Comparison of ENCODE assay signal across 8 mouse cellular contexts in the genomic region with DNA sequence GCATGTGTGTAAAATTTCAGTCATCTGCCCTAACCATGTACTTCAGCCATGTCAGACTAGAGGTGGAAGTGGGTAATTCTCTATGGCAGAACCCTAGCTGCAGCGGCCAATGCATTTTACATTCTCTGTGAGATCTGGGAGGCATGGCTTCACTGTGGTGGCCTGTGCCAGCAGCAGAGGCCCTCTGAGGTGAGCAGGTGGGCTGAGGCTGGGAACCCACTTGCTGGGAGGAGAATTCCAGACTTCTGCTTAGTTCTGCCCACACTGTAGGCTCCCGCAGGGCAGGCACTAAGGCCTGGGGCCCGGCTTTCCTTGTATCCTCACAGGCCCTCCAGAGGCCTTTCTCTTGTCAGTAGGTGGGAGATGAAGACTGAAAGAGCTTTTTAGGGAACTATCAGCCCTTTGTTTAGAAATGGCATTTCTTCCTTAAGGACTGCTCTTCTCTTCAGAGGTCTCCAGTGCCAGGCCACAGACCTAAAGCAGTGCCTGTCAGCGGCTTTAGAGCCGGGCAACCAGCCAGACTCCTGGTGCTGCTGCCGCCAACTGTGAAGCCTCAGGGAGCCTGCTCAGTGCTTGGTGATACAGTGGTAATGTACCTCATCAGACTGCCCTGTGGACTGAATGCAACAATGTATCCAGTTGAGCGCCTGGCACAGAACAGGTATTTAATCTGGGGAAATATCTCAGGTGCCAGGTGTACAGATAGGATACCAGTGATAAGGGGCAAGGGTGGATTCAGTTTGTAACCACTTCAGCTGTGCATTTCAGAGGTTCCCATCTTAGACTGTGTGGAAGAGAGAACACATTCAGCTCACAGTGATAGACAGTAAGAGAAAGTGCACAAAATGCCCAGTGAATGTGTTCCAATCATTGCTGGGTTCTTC.
A peak's percentile ranks its signal among the peaks of the same experiment; 100 is the strongest.
DNase-seq lines count a peak whose midpoint lies in the region; ATAC-seq and TF ChIP-seq lines count a peak whose summit lies in the region.

No protein-coding gene starts in this region.

- no peak overlapping the region for H3K9ac ChIP-seq in intestine, embryonic 14.5 days (ENCODE audit: low read length)
- H3K9ac ChIP-seq in intestine, postnatal 0 days (ENCODE audit: low read depth, low read length): no peak overlapping the region
- no peak overlapping the region for H3K9ac ChIP-seq in heart, embryonic 15.5 days
- no peak overlapping the region for H3K9ac ChIP-seq in limb, embryonic 13.5 days

- no peak overlapping the region for H3K4me3 ChIP-seq in intestine, embryonic 14.5 days (ENCODE audit: low read depth, low read length)
- no peak overlapping the region for H3K4me3 ChIP-seq in intestine, postnatal 0 days (ENCODE audit: low read depth, low read length)
- no peak overlapping the region for H3K4me3 ChIP-seq in heart, embryonic 15.5 days
- H3K4me3 ChIP-seq in limb, embryonic 13.5 days: no peak overlapping the region

- no peak overlapping the region for H3K4me2 ChIP-seq in intestine, embryonic 14.5 days (ENCODE audit: low read length)
- no peak overlapping the region for H3K4me2 ChIP-seq in intestine, postnatal 0 days (replicated peaks; ENCODE audit: low read depth)
- H3K4me2 ChIP-seq in heart, embryonic 15.5 days: no peak overlapping the region
- H3K4me2 ChIP-seq in limb, embryonic 13.5 days (replicated peaks): no peak overlapping the region

- peak; percentile 64 for DNase-seq in intestine, embryonic 14.5 days (ENCODE audit: low spot score)
- peak; percentile 92 for DNase-seq in adipocyte (ENCODE audit: low spot score)
- peak; percentile 92 for DNase-seq in fibroblast of lung, adult 2 months (ENCODE audit: low read depth)
- DNase-seq in ovary, postnatal 36 days (ENCODE audit: low spot score): peak; percentile 50
- DNase-seq in thymus, adult 18-20 months: no peak

- no peak for ATAC-seq in intestine, embryonic 14.5 days (replicated peaks; ENCODE audit: low FRiP score, low TSS enrichment, low read depth)
- ATAC-seq in intestine, postnatal 0 days: no peak; the same call in 1 of the 2 replicates
- peak; percentile 89 for ATAC-seq in heart, embryonic 15.5 days (replicated peaks; ENCODE audit: insufficient number of reproducible peaks, insufficient read depth, low FRiP score, low read depth)
- peak; percentile 38; the same call in 1 of the 2 replicates for ATAC-seq in limb, embryonic 13.5 days (ENCODE audit: low FRiP score, low read depth)

- no peaks in the 10 kb centered on the region for H3K36me3 ChIP-seq in intestine, embryonic 14.5 days (ENCODE audit: control insufficient read depth, insufficient read depth, low read length)
- H3K36me3 ChIP-seq in intestine, postnatal 0 days (ENCODE audit: control insufficient read depth, insufficient read depth): no peaks in the 10 kb centered on the region
- no peaks in the 10 kb centered on the region for H3K36me3 ChIP-seq in heart, embryonic 15.5 days
- peaks cover 6% of the 10 kb centered on the region for H3K36me3 ChIP-seq in limb, embryonic 13.5 days

- TF ChIP-seq CTCF in intestine, postnatal 0 days (IDR thresholded peaks at IDR 0.05; ENCODE audit: low read depth): no peak

- no peaks in the 10 kb centered on the region for H3K27me3 ChIP-seq in intestine, embryonic 14.5 days (replicated peaks; ENCODE audit: control insufficient read depth, insufficient read depth, low read length)
- no peaks in the 10 kb centered on the region for H3K27me3 ChIP-seq in intestine, postnatal 0 days (replicated peaks; ENCODE audit: control insufficient read depth, insufficient read depth, low read length)
- H3K27me3 ChIP-seq in heart, embryonic 15.5 days: no peaks in the 10 kb centered on the region
- H3K27me3 ChIP-seq in limb, embryonic 13.5 days: no peaks in the 10 kb centered on the region

- WGBS in intestine, embryonic 14.5 days: 56% methylated on average over 7 of the region's 7 CpGs
- WGBS in intestine, postnatal 0 days: 70% methylated on average over 7 of the region's 7 CpGs
- WGBS in heart, embryonic 15.5 days: 37% methylated on average over 7 of the region's 7 CpGs
- WGBS in limb, embryonic 13.5 days: 66% methylated on average over 7 of the region's 7 CpGs

- peaks cover 17% of the 10 kb centered on the region for H3K4me1 ChIP-seq in intestine, embryonic 14.5 days (replicated peaks; ENCODE audit: control insufficient read depth, insufficient read depth, low read length)
- no peaks in the 10 kb centered on the region; the same call in 1 of the 2 replicates for H3K4me1 ChIP-seq in intestine, postnatal 0 days (replicated peaks; ENCODE audit: control insufficient read depth, insufficient read depth, low read length)
- peaks cover 33% of the 10 kb centered on the region for H3K4me1 ChIP-seq in heart, embryonic 15.5 days (replicated peaks)
- H3K4me1 ChIP-seq in limb, embryonic 13.5 days: peaks cover 59% of the 10 kb centered on the region

- H3K27ac ChIP-seq in intestine, embryonic 14.5 days (ENCODE audit: low read depth): peak overlapping the region; percentile 29; the same call in 1 of the 2 replicates
- H3K27ac ChIP-seq in intestine, postnatal 0 days (ENCODE audit: low read depth, low read length): no peak overlapping the region
- H3K27ac ChIP-seq in heart, embryonic 15.5 days: peak overlapping the region; percentile 79
- H3K27ac ChIP-seq in limb, embryonic 13.5 days: peak overlapping the region; percentile 61

- no peaks in the 10 kb centered on the region for H3K9me3 ChIP-seq in intestine, embryonic 14.5 days (ENCODE audit: control insufficient read depth, low read length)
- no peaks in the 10 kb centered on the region for H3K9me3 ChIP-seq in intestine, postnatal 0 days (ENCODE audit: control insufficient read depth)
- H3K9me3 ChIP-seq in heart, embryonic 15.5 days (replicated peaks): no peaks in the 10 kb centered on the region
- H3K9me3 ChIP-seq in limb, embryonic 13.5 days: no peaks in the 10 kb centered on the region

Comparison
In these comparisons a context has a peak if more than half of its experiments do, and no peak if none do; other contexts are left out.
1. ATAC-seq: peak in heart, embryonic 15.5 days (single experiment) and limb, embryonic 13.5 days (single experiment); none in intestine, embryonic 14.5 days (single experiment) and intestine, postnatal 0 days (single experiment).
2. DNase-seq: peak in intestine, embryonic 14.5 days (single experiment), adipocyte (single experiment), fibroblast of lung, adult 2 months (single experiment) and ovary, postnatal 36 days (single experiment); none in thymus, adult 18-20 months (0 of 2).